Mouse (Mus musculus) macrophage (primary cell): ENCODE results near the gene Krt86. TPM values are rescaled to one million over a fixed set of nuclear protein-coding genes. Genes with fewer than 3 reads are reported as not detected.

Experiments
- H3K27ac ChIP-seq: fragments of 350-480 bp; formaldehyde crosslinking; 2 replicates; pipeline ENCODE4 v1.9.0; 2021
- H3K36me3 ChIP-seq: fragments of 350-480 bp; formaldehyde crosslinking; 2 replicates; pipeline ENCODE4 v1.9.0; 2021; ENCODE audit errors: inconsistent target
- H3K4me3 ChIP-seq: fragments of 350-480 bp; formaldehyde crosslinking; 2 replicates; pipeline ENCODE4 v1.9.0; 2021; ENCODE audit errors: inconsistent target
- H3K79me2 ChIP-seq: fragments of 350-480 bp; formaldehyde crosslinking; 2 replicates; pipeline ENCODE4 v1.9.0; 2021; ENCODE audit errors: inconsistent target
- WGBS: methylation state at CpG from one replicate; pipeline ENCODE4 v1.1.7; 2026; ENCODE audit warnings: inconsistent platforms; ENCODE audit not compliant: missing documents; 5-methylcytosine and 5-hydroxymethylcytosine counted together
- polyA plus RNA-seq: library from polyadenylated mRNA; stranded (reverse); fragments of 250-400 nt; gene quantifications from 3 replicates; pipeline ENCODE4 v1.2.4, GENCODE M21; 2018; ENCODE audit warnings: inconsistent platforms
- total RNA-seq, 78 experiments: library from RNA; depleted of rRNA; stranded (reverse); fragments of 250-400 nt; gene quantifications; 1 replicate in 9 of 78; 2 replicates in 24 of 78; 3 replicates in 43 of 78; 4 replicates in 2 of 78; pipeline ENCODE4 v1.2.4; 2018; ENCODE audit warnings: inconsistent platforms in 56 of 78

Gene Krt86
- not detected for total RNA-seq (2018; cell fraction: chromatin; rRNA removed)
- total RNA-seq (2018; cell fraction: cytosol; rRNA removed): not detected
- total RNA-seq (2018; cell fraction: nucleus; rRNA removed): not detected
- polyA plus RNA-seq: not detected in 3 replicates

DNA sequence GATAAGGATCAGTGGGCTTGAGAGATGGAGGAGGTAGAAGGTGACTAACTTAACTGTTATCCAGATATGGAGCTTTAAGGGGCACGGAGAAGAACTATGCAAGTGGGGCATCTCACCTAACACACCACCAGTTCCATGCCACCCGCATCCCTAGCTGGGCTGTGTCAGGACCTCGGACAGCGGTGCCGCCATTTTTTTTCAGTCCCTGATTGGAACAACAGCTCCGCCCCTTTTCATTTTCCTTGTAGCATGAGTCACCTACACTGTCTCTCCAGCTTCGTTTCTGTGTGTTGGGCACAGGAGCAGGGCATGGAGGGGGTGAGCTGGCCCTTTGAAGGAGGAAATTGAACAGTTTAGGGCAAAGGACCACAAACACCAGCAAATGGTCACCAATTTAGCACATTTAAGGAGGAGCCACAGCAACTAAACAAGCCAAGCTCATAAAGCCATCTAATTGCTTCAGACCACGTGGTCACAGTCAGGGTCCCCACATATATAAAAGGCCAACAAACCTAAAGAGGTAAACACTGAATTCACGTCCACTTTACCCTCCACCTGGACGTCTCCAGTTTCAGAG is at the start of gene Krt86:
Gene Krt86 (plus strand): TSS at position 527 of the 577 bp plus-strand sequence.
- no peaks in the 10 kb centered on the region for H3K79me2 ChIP-seq
- no peak within 1 kb of the TSS for H3K4me3 ChIP-seq
- H3K36me3 ChIP-seq: no peaks in the 10 kb centered on the region
- WGBS: 29% methylated on average over 9 of the region's 10 CpGs
- no peak within 1 kb of the TSS for H3K27ac ChIP-seq

GRCm38 (mm10) chr15:101424914-101425313 is 48.4 kb upstream of the Krt86 start:
- WGBS: 20% methylated on average over 5 of the region's 5 CpGs
- Histone ChIP-seq H3K4me3 (no peak overlapping the region), H3K36me3 (no peaks in the 10 kb centered on the region), H3K27ac (no peak overlapping the region), H3K79me2 (no peaks in the 10 kb centered on the region)

DNA sequence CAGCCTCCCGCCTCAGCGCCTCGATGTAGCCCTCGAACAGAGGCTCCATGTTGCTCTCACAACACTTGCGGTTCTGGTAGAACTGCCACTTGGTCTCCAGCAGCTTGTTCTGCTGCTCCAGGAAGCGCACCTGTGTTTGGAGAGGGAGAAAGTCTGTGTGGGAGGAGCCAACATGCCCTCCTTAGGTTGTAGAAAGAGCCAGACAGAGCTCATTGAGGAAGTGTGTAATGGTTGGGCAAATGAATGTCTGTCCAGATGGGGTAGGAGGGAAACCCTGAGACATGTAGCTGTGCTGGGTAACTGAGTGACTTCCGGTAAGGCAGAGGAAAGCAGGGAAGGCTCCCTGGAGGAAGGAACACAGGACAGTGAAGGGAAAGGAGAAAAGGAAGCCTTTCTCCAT is 36.7 kb upstream of the Krt86 start:
- 64% methylated on average over 5 of the region's 7 CpGs for WGBS
- Histone ChIP-seq H3K4me3 (no peak overlapping the region), H3K79me2 (no peaks in the 10 kb centered on the region), H3K36me3 (no peaks in the 10 kb centered on the region), H3K27ac (no peak overlapping the region)

GRCm38 (mm10) chr15:101438555-101438954 is 34.7 kb upstream of the Krt86 start, which contains the start of gene Krt87:
TSS of gene Krt87 (minus strand) at chr15:101438804.
- H3K79me2 ChIP-seq: no peaks in the 10 kb centered on the region
- H3K36me3 ChIP-seq: no peaks in the 10 kb centered on the region
- H3K27ac ChIP-seq: no peak within 1 kb of the TSS
- 11% methylated on average over 34 of the region's 34 CpGs for WGBS
- no peak within 1 kb of the TSS for H3K4me3 ChIP-seq

GRCm38 (mm10) chr15:101440837-101441236 is 32.4 kb upstream of the Krt86 start:
- Histone ChIP-seq H3K79me2 (no peaks in the 10 kb centered on the region), H3K36me3 (no peaks in the 10 kb centered on the region), H3K4me3 (no peak overlapping the region), H3K27ac (no peak overlapping the region)
- 90% methylated on average over 4 of the region's 4 CpGs for WGBS

DNA sequence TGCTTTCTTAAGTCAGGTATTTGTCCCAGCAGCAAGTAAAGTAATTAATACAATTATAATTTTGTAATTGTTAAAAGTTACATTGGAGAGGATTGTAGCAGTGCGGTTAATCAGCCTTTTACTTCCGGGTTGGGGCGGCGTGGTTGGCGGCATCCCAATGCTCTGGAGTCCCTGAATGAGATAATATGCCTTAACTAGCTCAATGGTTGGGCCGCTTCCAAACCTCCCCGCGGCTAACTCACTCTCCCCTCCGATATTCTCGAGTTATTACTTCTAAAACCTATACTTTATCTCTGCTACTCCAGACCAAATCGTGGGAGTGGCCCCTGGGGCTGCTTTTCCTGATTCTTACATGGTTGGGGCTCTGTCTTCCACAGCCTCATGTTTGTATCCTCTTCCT is 26.7 kb upstream of the Krt86 start:
- no peaks in the 10 kb centered on the region for H3K79me2 ChIP-seq
- 82% methylated on average over 11 of the region's 11 CpGs for WGBS
- no peak overlapping the region for H3K4me3 ChIP-seq
- H3K27ac ChIP-seq: no peak overlapping the region
- H3K36me3 ChIP-seq: no peaks in the 10 kb centered on the region

DNA sequence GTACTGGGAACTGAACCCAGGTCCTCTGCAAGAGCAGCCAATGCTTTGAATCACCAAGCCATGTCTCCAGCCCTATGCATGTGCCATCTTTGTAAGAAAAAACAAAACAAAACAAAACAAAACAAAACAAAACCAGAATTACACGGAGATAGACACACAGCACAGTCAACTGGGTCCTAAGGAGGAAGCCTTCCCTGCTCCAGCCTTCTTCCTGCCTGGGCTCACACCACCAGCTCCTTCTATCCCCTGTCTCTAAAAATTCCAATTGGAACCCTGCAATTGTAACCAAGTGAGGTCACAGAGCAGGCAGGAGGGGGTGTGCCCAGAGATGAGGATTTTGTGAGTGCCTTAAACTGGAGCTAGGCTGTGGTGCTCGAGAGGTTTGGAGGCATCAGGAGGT is 25.8 kb upstream of the Krt86 start, which contains the start of gene Krt88:
Gene Krt88 (plus strand): TSS at position 301 of the 400 bp plus-strand sequence.
- Histone ChIP-seq H3K4me3 (no peak within 1 kb of the TSS), H3K27ac (no peak within 1 kb of the TSS), H3K79me2 (no peaks in the 10 kb centered on the region), H3K36me3 (no peaks in the 10 kb centered on the region)
- WGBS: 79% methylated on average over 2 of the region's 2 CpGs

GRCm38 (mm10) chr15:101453093-101453736 is 20.1 kb upstream of the Krt86 start:
- no peak overlapping the region for H3K4me3 ChIP-seq
- H3K27ac ChIP-seq: no peak overlapping the region
- H3K36me3 ChIP-seq: no peaks in the 10 kb centered on the region
- 12% methylated on average over 12 of the region's 13 CpGs for WGBS
- no peaks in the 10 kb centered on the region for H3K79me2 ChIP-seq

DNA sequence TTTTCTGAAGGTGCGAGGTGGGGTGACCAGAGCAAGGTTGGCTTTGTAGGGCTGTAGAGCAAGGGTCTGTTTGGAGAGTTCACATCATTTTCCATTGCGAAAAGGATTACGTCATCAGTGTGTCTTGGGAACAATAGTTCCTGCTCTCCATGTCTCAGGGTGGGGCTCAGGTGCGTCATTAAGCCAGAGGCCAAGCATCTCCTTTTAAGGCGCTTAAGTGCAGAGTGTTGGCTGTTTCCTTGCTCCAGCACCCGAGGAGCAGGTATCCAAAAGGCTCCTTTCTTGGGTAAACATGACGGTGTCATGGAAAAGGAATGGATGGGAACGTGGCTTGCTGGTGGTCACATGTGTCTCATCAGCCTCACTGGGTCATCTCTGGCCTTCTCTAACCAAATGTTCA is 18.5 kb upstream of the Krt86 start:
- 92% methylated on average over 8 of the region's 8 CpGs for WGBS
- Histone ChIP-seq H3K36me3 (no peaks in the 10 kb centered on the region), H3K4me3 (no peak overlapping the region), H3K79me2 (no peaks in the 10 kb centered on the region), H3K27ac (no peak overlapping the region)

GRCm38 (mm10) chr15:101455292-101455691 is 18.0 kb upstream of the Krt86 start:
- H3K27ac ChIP-seq: no peak overlapping the region
- H3K36me3 ChIP-seq: no peaks in the 10 kb centered on the region
- H3K79me2 ChIP-seq: no peaks in the 10 kb centered on the region
- WGBS: 88% methylated on average over 2 of the region's 2 CpGs
- H3K4me3 ChIP-seq: no peak overlapping the region

- no peaks in the 10 kb centered on the region for H3K36me3 ChIP-seq
- no peak overlapping the region for H3K4me3 ChIP-seq
- H3K27ac ChIP-seq: no peak overlapping the region
- no peaks in the 10 kb centered on the region for H3K79me2 ChIP-seq
- WGBS: 89% methylated on average over 6 of the region's 6 CpGs
Measured at GRCm38 (mm10) chr15:101455891-101456290, 17.4 kb upstream of the Krt86 start.

GRCm38 (mm10) chr15:101458361-101458930 is 14.8 kb upstream of the Krt86 start:
- H3K36me3 ChIP-seq: no peaks in the 10 kb centered on the region
- H3K4me3 ChIP-seq: no peak overlapping the region
- 80% methylated on average over 16 of the region's 16 CpGs for WGBS
- H3K79me2 ChIP-seq: no peaks in the 10 kb centered on the region
- H3K27ac ChIP-seq: no peak overlapping the region

DNA sequence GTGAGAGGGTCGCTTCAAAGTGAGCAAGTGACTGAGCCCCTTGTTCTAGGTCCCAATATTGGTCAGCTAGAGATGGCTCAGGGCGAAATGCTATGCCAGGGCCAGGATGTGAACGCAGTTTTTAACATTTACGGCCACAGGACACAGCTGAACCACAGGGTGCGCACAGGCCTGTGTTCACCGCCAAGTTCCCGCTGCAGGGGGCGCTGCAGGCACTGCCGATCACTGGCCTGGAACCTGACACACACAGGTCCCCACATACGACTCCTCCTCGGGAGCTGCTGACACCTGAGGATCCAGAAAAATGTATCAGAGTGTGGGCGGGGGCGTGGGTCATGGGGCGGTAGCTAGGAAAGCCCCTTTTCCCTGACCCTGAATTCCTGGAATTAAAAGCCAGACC is 14.0 kb upstream of the Krt86 start:
- Histone ChIP-seq H3K79me2 (no peaks in the 10 kb centered on the region), H3K4me3 (no peak overlapping the region), H3K27ac (no peak overlapping the region), H3K36me3 (no peaks in the 10 kb centered on the region)
- WGBS: 86% methylated on average over 14 of the region's 14 CpGs

DNA sequence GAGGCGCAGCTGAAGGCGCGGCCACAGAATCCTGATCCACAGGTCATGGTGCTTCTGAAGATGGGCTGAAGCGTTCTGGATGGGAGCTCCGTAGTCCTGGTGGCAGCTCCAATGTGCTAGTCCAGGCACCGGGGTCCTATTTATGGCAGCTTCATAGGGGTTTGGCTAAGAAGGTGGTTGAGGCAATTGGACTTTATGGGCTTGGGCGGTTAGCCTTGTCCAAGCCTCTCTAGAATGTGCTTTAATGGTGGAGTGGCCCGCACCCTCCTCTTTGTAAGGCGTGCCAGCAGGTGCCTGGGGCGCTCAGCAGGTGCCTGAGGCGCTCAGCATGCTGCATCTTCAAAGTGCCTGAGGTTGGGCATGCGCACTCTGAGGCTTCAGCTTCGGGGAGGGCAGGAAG is 9.6 kb upstream of the Krt86 start, which contains the start of gene Krt81:
Gene Krt81 (minus strand): TSS at position 101 of the 400 bp plus-strand sequence.
- Histone ChIP-seq H3K27ac (no peak within 1 kb of the TSS), H3K36me3 (no peaks in the 10 kb centered on the region), H3K4me3 (no peak within 1 kb of the TSS), H3K79me2 (no peaks in the 10 kb centered on the region)
- 84% methylated on average over 12 of the region's 13 CpGs for WGBS

DNA sequence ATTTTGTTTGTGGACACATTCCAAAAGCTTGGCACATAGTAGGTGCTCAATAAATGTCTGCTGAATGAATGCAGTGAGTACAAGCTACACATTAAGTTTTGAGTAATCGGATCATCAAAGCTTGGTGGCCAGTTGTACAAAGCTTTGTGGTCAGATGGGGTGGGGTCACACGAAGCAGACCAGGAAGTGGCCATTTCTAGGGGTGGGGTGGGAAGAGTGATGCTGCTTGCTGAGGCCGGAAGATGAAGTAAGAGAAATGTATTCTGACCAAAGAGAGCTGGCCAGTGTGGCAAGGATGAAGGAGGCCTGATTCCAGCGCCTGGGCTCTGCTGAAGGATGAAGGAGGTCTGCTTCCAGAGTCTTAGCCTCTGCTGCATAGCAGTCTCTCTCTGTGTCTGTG is 4.2 kb upstream of the Krt86 start:
- Histone ChIP-seq H3K36me3 (no peaks in the 10 kb centered on the region), H3K4me3 (no peak overlapping the region), H3K79me2 (no peaks in the 10 kb centered on the region), H3K27ac (no peak overlapping the region)
- WGBS: 44% methylated on average over 3 of the region's 4 CpGs
